Mouse (Mus musculus): ENCODE results near the gene Ccdc9b.

The Ccdc9b gene

GRCm38 (mm10) chr2:118783663-118784062 lies 21.2 kb upstream of the Ccdc9b start:
- Histone ChIP-seq H3K36me3 (ENCODE audit: control insufficient read depth, insufficient read depth, low read length, poor library complexity, severe bottlenecking) (no peaks in the 10 kb centered on the region), H3K27me3 (ENCODE audit: control insufficient read depth, insufficient read depth, low read length, poor library complexity, severe bottlenecking) (no peaks in the 10 kb centered on the region)
- DNase-seq (ENCODE audit: low read depth, low spot score) = no peak

GRCm38 (mm10) chr2:118783093-118783492 lies 20.6 kb upstream of the Ccdc9b start:
- no peak for DNase-seq (ENCODE audit: low read depth, low spot score)
- H3K27me3 ChIP-seq (ENCODE audit: control insufficient read depth, insufficient read depth, low read length, poor library complexity, severe bottlenecking) = no peaks in the 10 kb centered on the region
- no peaks in the 10 kb centered on the region for H3K36me3 ChIP-seq (ENCODE audit: control insufficient read depth, insufficient read depth, low read length, poor library complexity, severe bottlenecking)

- Histone ChIP-seq H3K27me3 (ENCODE audit: control insufficient read depth, insufficient read depth, low read length, poor library complexity, severe bottlenecking) (no peaks in the 10 kb centered on the region), H3K36me3 (ENCODE audit: control insufficient read depth, insufficient read depth, low read length, poor library complexity, severe bottlenecking) (no peaks in the 10 kb centered on the region)
- DNase-seq (ENCODE audit: low read depth, low spot score) = no peak
Observed at GRCm38 (mm10) chr2:118782303-118782702, 19.8 kb upstream of the Ccdc9b start.

GRCm38 (mm10) chr2:118781115-118781514 lies 18.7 kb upstream of the Ccdc9b start:
- Histone ChIP-seq H3K27me3 (ENCODE audit: control insufficient read depth, insufficient read depth, low read length, poor library complexity, severe bottlenecking) (no peaks in the 10 kb centered on the region), H3K36me3 (ENCODE audit: control insufficient read depth, insufficient read depth, low read length, poor library complexity, severe bottlenecking) (no peaks in the 10 kb centered on the region)
- DNase-seq (ENCODE audit: low read depth, low spot score) = no peak

GRCm38 (mm10) chr2:118779504-118780480 lies 17.3 kb upstream of the Ccdc9b start, which contains the start of gene Disp2:
Gene Disp2 (plus strand): TSS chr2:118779719.
- H3K27me3 ChIP-seq (ENCODE audit: control insufficient read depth, insufficient read depth, low read length, poor library complexity, severe bottlenecking) = no peaks in the 10 kb centered on the region
- no peaks in the 10 kb centered on the region for H3K36me3 ChIP-seq (ENCODE audit: control insufficient read depth, insufficient read depth, low read length, poor library complexity, severe bottlenecking)
- peak; percentile 84 for DNase-seq (ENCODE audit: low read depth, low spot score)

GRCm38 (mm10) chr2:118779065-118779464 lies 16.6 kb upstream of the Ccdc9b start:
- no peak for DNase-seq (ENCODE audit: low read depth, low spot score)
- no peaks in the 10 kb centered on the region for H3K36me3 ChIP-seq (ENCODE audit: control insufficient read depth, insufficient read depth, low read length, poor library complexity, severe bottlenecking)
- H3K27me3 ChIP-seq (ENCODE audit: control insufficient read depth, insufficient read depth, low read length, poor library complexity, severe bottlenecking) = no peaks in the 10 kb centered on the region

GRCm38 (mm10) chr2:118778418-118778817 lies 16.0 kb upstream of the Ccdc9b start:
- no peak for DNase-seq (ENCODE audit: low read depth, low spot score)
- Histone ChIP-seq H3K36me3 (ENCODE audit: control insufficient read depth, insufficient read depth, low read length, poor library complexity, severe bottlenecking) (no peaks in the 10 kb centered on the region), H3K27me3 (ENCODE audit: control insufficient read depth, insufficient read depth, low read length, poor library complexity, severe bottlenecking) (no peaks in the 10 kb centered on the region)

- DNase-seq (ENCODE audit: low read depth, low spot score) = no peak
- Histone ChIP-seq H3K36me3 (ENCODE audit: control insufficient read depth, insufficient read depth, low read length, poor library complexity, severe bottlenecking) (no peaks in the 10 kb centered on the region), H3K27me3 (ENCODE audit: control insufficient read depth, insufficient read depth, low read length, poor library complexity, severe bottlenecking) (no peaks in the 10 kb centered on the region)
Observed at GRCm38 (mm10) chr2:118776295-118776694, 13.8 kb upstream of the Ccdc9b start.

GRCm38 (mm10) chr2:118775846-118776245 lies 13.4 kb upstream of the Ccdc9b start:
- no peaks in the 10 kb centered on the region for H3K36me3 ChIP-seq (ENCODE audit: control insufficient read depth, insufficient read depth, low read length, poor library complexity, severe bottlenecking)
- H3K27me3 ChIP-seq (ENCODE audit: control insufficient read depth, insufficient read depth, low read length, poor library complexity, severe bottlenecking) = no peaks in the 10 kb centered on the region
- no peak for DNase-seq (ENCODE audit: low read depth, low spot score)

GRCm38 (mm10) chr2:118775396-118775795 lies 12.9 kb upstream of the Ccdc9b start:
- Histone ChIP-seq H3K27me3 (ENCODE audit: control insufficient read depth, insufficient read depth, low read length, poor library complexity, severe bottlenecking) (no peaks in the 10 kb centered on the region), H3K36me3 (ENCODE audit: control insufficient read depth, insufficient read depth, low read length, poor library complexity, severe bottlenecking) (no peaks in the 10 kb centered on the region)
- DNase-seq (ENCODE audit: low read depth, low spot score) = no peak

- H3K36me3 ChIP-seq (ENCODE audit: control insufficient read depth, insufficient read depth, low read length, poor library complexity, severe bottlenecking) = no peaks in the 10 kb centered on the region
- H3K27me3 ChIP-seq (ENCODE audit: control insufficient read depth, insufficient read depth, low read length, poor library complexity, severe bottlenecking) = no peaks in the 10 kb centered on the region
- DNase-seq (ENCODE audit: low read depth, low spot score) = no peak
Observed at GRCm38 (mm10) chr2:118774536-118774935, 12.1 kb upstream of the Ccdc9b start.

GRCm38 (mm10) chr2:118772158-118772874 lies 9.9 kb upstream of the Ccdc9b start, which contains the start of gene Phgr1:
Gene Phgr1 (plus strand): TSS chr2:118772769.
- no peaks in the 10 kb centered on the region for H3K27me3 ChIP-seq (ENCODE audit: control insufficient read depth, insufficient read depth, low read length, poor library complexity, severe bottlenecking)
- DNase-seq (ENCODE audit: low read depth, low spot score) = no peak
- H3K36me3 ChIP-seq (ENCODE audit: control insufficient read depth, insufficient read depth, low read length, poor library complexity, severe bottlenecking) = no peaks in the 10 kb centered on the region

GRCm38 (mm10) chr2:118766041-118767033 lies 3.9 kb upstream of the Ccdc9b start:
- H3K36me3 ChIP-seq (ENCODE audit: control insufficient read depth, insufficient read depth, low read length, poor library complexity, severe bottlenecking) = no peaks in the 10 kb centered on the region
- H3K27me3 ChIP-seq (ENCODE audit: control insufficient read depth, insufficient read depth, low read length, poor library complexity, severe bottlenecking) = no peaks in the 10 kb centered on the region
- no peak for DNase-seq (ENCODE audit: low read depth, low spot score)

- Histone ChIP-seq H3K36me3 (ENCODE audit: control insufficient read depth, insufficient read depth, low read length, poor library complexity, severe bottlenecking) (no peaks in the 10 kb centered on the region), H3K27me3 (ENCODE audit: control insufficient read depth, insufficient read depth, low read length, poor library complexity, severe bottlenecking) (no peaks in the 10 kb centered on the region)
- DNase-seq (ENCODE audit: low read depth, low spot score) = no peak
Observed at GRCm38 (mm10) chr2:118764875-118765274, 2.4 kb upstream of the Ccdc9b start.
